Comparison of ENCODE assay signal across 12 mouse cellular contexts in genomic region chr2:77174313-77174712, GRCm38 (mm10). TPM values are rescaled to one million over a fixed set of nuclear protein-coding genes. Genes with fewer than 3 reads are reported as not detected.
DNase-seq lines count a peak whose midpoint lies in the region; ATAC-seq and TF ChIP-seq lines count a peak whose summit lies in the region.
"Had no signal": no experiment of that assay in that cellular context is flagged by ENCODE, and none has a peak within 500 bp of the region (broad histone marks: within the 10 kb centered on the region; RNA-seq: fewer than 3 reads in every experiment).

No protein-coding gene starts in this region.

- ATAC-seq in kidney, embryonic 14.5 days (ENCODE audit: low FRiP score, low TSS enrichment): no peak
- no peak for ATAC-seq in heart, postnatal 0 days (ENCODE audit: insufficient read depth, low read depth)

- H3K27me3 ChIP-seq in kidney, embryonic 14.5 days (ENCODE audit: control insufficient read depth, insufficient read depth, low read length): no peaks in the 10 kb centered on the region
- no peaks in the 10 kb centered on the region for H3K27me3 ChIP-seq in heart, postnatal 0 days (ENCODE audit: control insufficient read depth, insufficient read depth, low read length)
- H3K27me3 ChIP-seq: embryonic facial prominence, embryonic 15.5 days; hindbrain, embryonic 15.5 days had no signal

- TF ChIP-seq CTCF in heart, postnatal 0 days (IDR thresholded peaks at IDR 0.05; ENCODE audit: low read depth): no peak

- peak; percentile 43 for DNase-seq in kidney, adult 18-20 months
- peak; percentile 60 to 65 for DNase-seq in heart, adult 18-20 months
- DNase-seq in heart, postnatal 0 days (ENCODE audit: low spot score): peak; percentile 38
- peak; percentile 49 for DNase-seq in lung, postnatal 14 days
- no peak for DNase-seq in ovary, postnatal 10 days (ENCODE audit: low spot score)
- DNase-seq in ovary, adult 18-20 months (ENCODE audit: low spot score): no peak
- no peak for DNase-seq in c-Kit-positive CD71-positive TER-119-positive erythroid progenitor cells, embryonic 14.5 days (ENCODE audit: low spot score)
- DNase-seq: liver, embryonic 13.5 days; thymus, postnatal 25 days had no signal

- no peaks in the 10 kb centered on the region for H3K9me3 ChIP-seq in kidney, embryonic 14.5 days (ENCODE audit: control insufficient read depth, low read length)
- no peaks in the 10 kb centered on the region for H3K9me3 ChIP-seq in heart, postnatal 0 days (replicated peaks; ENCODE audit: control insufficient read depth, low read length)
- H3K9me3 ChIP-seq: embryonic facial prominence, embryonic 15.5 days; hindbrain, embryonic 15.5 days; liver, embryonic 13.5 days had no signal

- WGBS in kidney, embryonic 14.5 days: 83% methylated on average over 2 of the region's 2 CpGs
- WGBS in heart, postnatal 0 days: 54% methylated on average over 2 of the region's 2 CpGs

- H3K4me1 ChIP-seq in kidney, embryonic 14.5 days (ENCODE audit: control insufficient read depth, insufficient read depth, low read length): peaks cover 22% of the 10 kb centered on the region
- H3K4me1 ChIP-seq in heart, postnatal 0 days (ENCODE audit: control insufficient read depth, insufficient read depth): peaks cover 40% of the 10 kb centered on the region

- H3K36me3 ChIP-seq in kidney, embryonic 14.5 days (ENCODE audit: control insufficient read depth, insufficient read depth, low read length): no peaks in the 10 kb centered on the region
- no peaks in the 10 kb centered on the region for H3K36me3 ChIP-seq in heart, postnatal 0 days (replicated peaks; ENCODE audit: control insufficient read depth, insufficient read depth, low read length)
- H3K36me3 ChIP-seq: embryonic facial prominence, embryonic 15.5 days; hindbrain, embryonic 15.5 days; liver, embryonic 13.5 days had no signal

- no peak for TF ChIP-seq EP300 in heart, postnatal 0 days (IDR thresholded peaks at IDR 0.05; ENCODE audit: low read depth)

- H3K9ac ChIP-seq in kidney, embryonic 14.5 days (ENCODE audit: low read depth, low read length): no peak overlapping the region
- H3K9ac ChIP-seq in heart, postnatal 0 days (replicated peaks; ENCODE audit: low read depth, low read length): no peak overlapping the region
- H3K9ac ChIP-seq: embryonic facial prominence, embryonic 15.5 days; hindbrain, embryonic 15.5 days; liver, embryonic 13.5 days had no signal

- no peak overlapping the region for H3K4me2 ChIP-seq in kidney, embryonic 14.5 days (replicated peaks; ENCODE audit: low read depth, low read length)
- no peak overlapping the region for H3K4me2 ChIP-seq in heart, postnatal 0 days (ENCODE audit: low read depth, low read length)
- H3K4me2 ChIP-seq: embryonic facial prominence, embryonic 15.5 days; hindbrain, embryonic 15.5 days; liver, embryonic 13.5 days had no signal

- no peak overlapping the region for H3K27ac ChIP-seq in kidney, embryonic 14.5 days (ENCODE audit: low read depth, low read length)
- peak overlapping the region; percentile 98 for H3K27ac ChIP-seq in heart, postnatal 0 days (ENCODE audit: low read depth)
- H3K27ac ChIP-seq: embryonic facial prominence, embryonic 15.5 days; hindbrain, embryonic 15.5 days; liver, embryonic 13.5 days had no signal

- H3K4me3 ChIP-seq in kidney, embryonic 14.5 days (ENCODE audit: low read length): no peak overlapping the region
- H3K4me3 ChIP-seq in heart, postnatal 0 days (ENCODE audit: low read depth, low read length): no peak overlapping the region
- H3K4me3 ChIP-seq: embryonic facial prominence, embryonic 15.5 days; hindbrain, embryonic 15.5 days; liver, embryonic 13.5 days had no signal

RNA-seq across cellular contexts. Expression of gene Ccdc141, which starts 3.9 kb away (rescaled TPM):
- 5.6 and 13.6 TPM in 2 replicates for polyA plus RNA-seq in kidney, embryonic 14.5 days (2014; fragmentation: Nextera tagmentation; extraction: Ambion mirVana)
- 100 to 1,000 TPM; 149 to 219 TPM for total RNA-seq in heart, adult 18-20 months (2021)
- total RNA-seq in heart, postnatal 0 days (2014; rRNA removed; ENCODE audit: low replicate concordance): 162 and 219 TPM in 2 replicates
- 135 and 139 TPM in 2 replicates for polyA plus RNA-seq in heart, postnatal 0 days (2015; fragmentation: Nextera tagmentation; extraction: Ambion mirVana)

Comparison
In these comparisons a context has a peak if more than half of its experiments do, and no peak if none do; other contexts are left out.
1. DNase-seq: peak in kidney, adult 18-20 months (single experiment), heart, adult 18-20 months (2 of 2), heart, postnatal 0 days (single experiment) and lung, postnatal 14 days (single experiment); none in ovary, postnatal 10 days (single experiment), ovary, adult 18-20 months (single experiment) and c-Kit-positive CD71-positive TER-119-positive erythroid progenitor cells, embryonic 14.5 days (single experiment).